Mouse (Mus musculus): ENCODE results near the gene Zbtb1.

Zbtb1 gene

GRCm38 (mm10) chr12:76369978-76370830, at the start of gene Zbtb1:
Gene Zbtb1 (plus strand): TSS chr12:76370266.
- no peak for DNase-seq (ENCODE audit: low read depth)

GRCm38 (mm10) chr12:76324679-76325431, 45.2 kb upstream of the Zbtb1 start, which contains the start of gene Akap5:
Gene Akap5 (plus strand): TSS chr12:76324891.
- peak; percentile 29 for DNase-seq (ENCODE audit: low read depth)

GRCm38 (mm10) chr12:76326437-76327220, 43.4 kb upstream of the Zbtb1 start:
- DNase-seq (ENCODE audit: low read depth): no peak

- DNase-seq (ENCODE audit: low read depth): no peak
These were observed 41.3 kb upstream of the Zbtb1 start for GRCm38 (mm10) chr12:76328567-76329354.

GRCm38 (mm10) chr12:76333688-76334087, 36.4 kb upstream of the Zbtb1 start:
- DNase-seq (ENCODE audit: low read depth): no peak

GRCm38 (mm10) chr12:76335641-76336040, 34.4 kb upstream of the Zbtb1 start:
- no peak for DNase-seq (ENCODE audit: low read depth)

GRCm38 (mm10) chr12:76336111-76336965, 33.7 kb upstream of the Zbtb1 start:
- no peak for DNase-seq (ENCODE audit: low read depth)

- DNase-seq (ENCODE audit: low read depth): peak; percentile 67
These were observed 29.0 kb upstream of the Zbtb1 start for GRCm38 (mm10) chr12:76341080-76341479.

GRCm38 (mm10) chr12:76345759-76346455, 24.2 kb upstream of the Zbtb1 start:
- DNase-seq (ENCODE audit: low read depth): no peak

GRCm38 (mm10) chr12:76349680-76350220, 20.3 kb upstream of the Zbtb1 start:
- DNase-seq (ENCODE audit: low read depth): no peak

- no peak for DNase-seq (ENCODE audit: low read depth)
These were observed 9.2 kb upstream of the Zbtb1 start for GRCm38 (mm10) chr12:76360868-76361267.

GRCm38 (mm10) chr12:76361405-76362302, 8.4 kb upstream of the Zbtb1 start:
- no peak for DNase-seq (ENCODE audit: low read depth)

GRCm38 (mm10) chr12:76362303-76362676, 7.8 kb upstream of the Zbtb1 start:
- no peak for DNase-seq (ENCODE audit: low read depth)

GRCm38 (mm10) chr12:76366276-76366675, 3.8 kb upstream of the Zbtb1 start:
- DNase-seq (ENCODE audit: low read depth): no peak

GRCm38 (mm10) chr12:76367096-76367995, 2.7 kb upstream of the Zbtb1 start:
- DNase-seq (ENCODE audit: low read depth): no peak

GRCm38 (mm10) chr12:76368201-76368789, 1.8 kb upstream of the Zbtb1 start:
- no peak for DNase-seq (ENCODE audit: low read depth)

- DNase-seq (ENCODE audit: low read depth): no peak
These were observed 1.3 kb upstream of the Zbtb1 start for GRCm38 (mm10) chr12:76368790-76369205.
